Mouse (Mus musculus): ENCODE data around the gene Ttc4.

Gene Ttc4

DNA sequence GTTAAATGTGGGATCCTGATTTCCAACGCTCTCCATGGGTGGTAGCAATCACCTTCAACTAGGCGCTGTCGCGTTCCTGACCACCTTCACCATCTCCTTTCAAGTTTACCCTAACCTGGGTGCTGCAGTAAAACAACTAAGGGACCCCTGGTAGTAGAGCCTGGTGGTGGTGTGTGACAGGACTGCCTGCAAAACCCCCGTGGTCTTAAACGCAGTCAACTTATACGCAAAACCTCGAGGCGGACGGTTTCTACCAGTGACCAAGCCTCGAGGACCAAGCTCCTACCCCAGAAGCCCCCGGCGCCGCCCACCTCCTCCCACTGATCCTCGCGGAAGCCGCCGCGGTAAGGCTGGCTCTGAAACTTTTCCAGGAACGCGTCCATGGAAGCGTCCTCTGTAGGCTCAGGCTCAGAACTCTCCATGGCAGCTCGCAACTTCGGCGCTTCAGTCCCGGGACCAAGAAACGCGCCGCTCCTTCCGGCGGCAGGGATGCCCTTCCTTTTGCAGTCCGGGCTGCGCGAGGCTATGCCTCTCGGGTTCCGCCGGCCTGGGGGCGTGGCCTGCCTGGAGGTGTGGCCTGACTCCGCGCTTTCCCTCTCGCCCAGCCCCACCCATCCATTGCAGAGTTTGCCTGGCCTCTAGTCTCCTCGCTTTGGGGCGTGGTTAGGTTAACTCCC, at the start of gene Ttc4:
TSS of gene Ttc4 (minus strand) at position 503 of the 677 bp plus-strand sequence.
- peak; percentile 79 to 90 for DNase-seq (ENCODE audit: low spot score in 2 of 2)

DNA sequence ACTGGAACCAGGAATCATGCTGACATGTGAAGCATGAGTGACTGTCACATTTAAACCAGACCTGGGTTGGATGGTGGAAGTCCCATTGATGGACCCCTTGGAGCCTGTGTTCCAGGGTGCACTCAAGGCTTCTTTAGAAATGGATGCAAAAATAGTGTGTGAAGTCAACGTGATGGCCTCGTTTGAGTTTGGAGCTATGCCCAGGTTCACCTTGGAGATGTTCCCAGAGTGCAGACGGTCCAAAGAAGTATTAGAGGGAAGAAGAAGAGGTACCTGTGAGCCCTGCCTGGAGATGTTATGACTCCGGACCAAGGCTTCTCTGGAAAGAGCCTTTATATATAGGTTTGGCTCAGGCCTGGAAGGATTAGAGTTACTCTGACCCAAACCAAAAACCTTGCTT, 41.9 kb upstream of the Ttc4 start:
- DNase-seq (ENCODE audit: low spot score in 2 of 2), result no peak

- no peak for DNase-seq (ENCODE audit: low spot score in 2 of 2)
Measured at GRCm38 (mm10) chr4:106713622-106714021, 34.9 kb upstream of the Ttc4 start.

GRCm38 (mm10) chr4:106708408-106708807, 29.7 kb upstream of the Ttc4 start:
- DNase-seq (ENCODE audit: low spot score in 2 of 2), result peak; percentile 87 to 91

- no peak for DNase-seq (ENCODE audit: low spot score in 2 of 2)
Measured at GRCm38 (mm10) chr4:106707957-106708356, 29.2 kb upstream of the Ttc4 start.

DNA sequence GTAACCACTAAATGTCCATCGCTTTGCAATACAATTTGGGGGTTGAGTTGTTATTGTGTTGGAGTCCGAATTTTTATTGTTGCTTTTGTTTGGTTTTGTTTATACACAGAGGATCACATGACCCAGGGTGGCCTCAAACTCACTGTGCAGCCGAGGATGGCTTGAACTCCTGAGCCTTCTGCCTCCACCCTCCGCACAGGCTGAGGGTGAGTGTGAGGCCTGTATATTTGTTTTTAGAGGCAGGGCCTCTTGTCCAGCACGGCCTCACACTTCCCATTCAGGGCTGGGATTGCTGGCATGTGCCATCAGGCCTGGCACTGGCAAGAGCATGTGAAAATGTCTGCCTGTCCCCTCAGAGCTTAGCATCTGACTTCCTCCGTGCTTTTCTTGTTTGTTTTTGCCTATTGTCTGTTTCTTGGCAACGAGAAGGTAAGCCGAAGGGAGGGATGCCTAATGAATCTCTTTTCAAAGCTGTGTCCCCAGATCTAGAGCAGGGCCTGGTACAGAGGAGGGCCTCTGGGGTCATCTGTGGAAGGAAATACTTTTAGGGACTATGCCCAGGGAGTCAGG, 26.4 kb upstream of the Ttc4 start:
- DNase-seq (ENCODE audit: low spot score in 2 of 2), result no peak

DNA sequence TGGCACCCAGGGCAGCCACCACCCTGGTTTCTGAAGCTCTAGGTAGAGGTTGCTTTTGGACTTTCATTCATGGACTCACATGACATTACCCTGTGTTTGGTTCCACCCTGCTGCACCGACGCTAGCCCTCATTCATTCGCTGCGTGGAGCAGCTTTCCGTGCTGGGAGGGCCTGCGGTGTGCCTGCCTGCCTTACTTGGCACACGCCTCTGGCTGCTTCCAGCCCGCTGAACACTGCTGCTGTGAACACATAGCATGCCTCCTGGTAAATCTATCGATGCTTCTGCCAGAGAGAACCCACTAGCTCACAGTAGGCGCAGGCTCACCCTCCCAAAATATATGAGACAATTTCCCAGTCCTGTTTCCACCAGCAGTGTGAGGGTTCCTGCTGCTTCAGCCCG, 25.7 kb upstream of the Ttc4 start:
- DNase-seq (ENCODE audit: low spot score in 2 of 2), result peak in 1 of 2 experiments; percentile 57

DNA sequence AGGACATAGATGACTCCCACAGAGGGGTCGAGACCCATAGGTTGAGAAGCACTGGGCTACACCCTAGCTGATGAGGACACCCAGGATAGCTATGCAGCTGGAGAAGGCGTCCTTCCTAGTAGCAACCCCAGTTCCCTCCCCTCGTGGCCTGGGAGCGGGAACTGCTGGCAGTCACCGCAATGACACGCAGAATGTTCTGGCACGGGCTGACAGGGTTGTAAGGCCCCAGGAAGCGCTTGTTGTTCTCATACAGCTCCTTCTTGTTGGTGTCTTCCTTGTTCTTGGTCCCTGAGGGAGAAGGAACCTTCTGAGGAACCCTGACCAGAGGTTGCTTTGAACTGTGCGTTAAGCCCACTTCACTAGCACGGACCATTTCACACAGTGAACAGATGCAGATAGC, 25.2 kb upstream of the Ttc4 start:
- no peak for DNase-seq (ENCODE audit: low spot score in 2 of 2)

GRCm38 (mm10) chr4:106700798-106701197, 22.1 kb upstream of the Ttc4 start:
- DNase-seq (ENCODE audit: low spot score in 2 of 2), result no peak

GRCm38 (mm10) chr4:106699989-106700388, 21.2 kb upstream of the Ttc4 start:
- no peak for DNase-seq (ENCODE audit: low spot score in 2 of 2)

GRCm38 (mm10) chr4:106693841-106694430, 15.2 kb upstream of the Ttc4 start:
- DNase-seq (ENCODE audit: low spot score in 2 of 2), result no peak

GRCm38 (mm10) chr4:106688636-106689296, 10.0 kb upstream of the Ttc4 start:
- DNase-seq (ENCODE audit: low spot score in 2 of 2), result no peak

- no peak for DNase-seq (ENCODE audit: low spot score in 2 of 2)
Measured at GRCm38 (mm10) chr4:106680955-106681354, 2.2 kb upstream of the Ttc4 start.

- no peak for DNase-seq (ENCODE audit: low spot score in 2 of 2)
Measured at GRCm38 (mm10) chr4:106679152-106679551, 408 bp upstream of the Ttc4 start.

- no peak for DNase-seq (ENCODE audit: low spot score in 2 of 2)
Measured at GRCm38 (mm10) chr4:106676749-106677148, 2.0 kb downstream of the Ttc4 start.

- no peak for DNase-seq (ENCODE audit: low spot score in 2 of 2)
Measured at GRCm38 (mm10) chr4:106666546-106666945, 12.2 kb downstream of the Ttc4 start.

DNA sequence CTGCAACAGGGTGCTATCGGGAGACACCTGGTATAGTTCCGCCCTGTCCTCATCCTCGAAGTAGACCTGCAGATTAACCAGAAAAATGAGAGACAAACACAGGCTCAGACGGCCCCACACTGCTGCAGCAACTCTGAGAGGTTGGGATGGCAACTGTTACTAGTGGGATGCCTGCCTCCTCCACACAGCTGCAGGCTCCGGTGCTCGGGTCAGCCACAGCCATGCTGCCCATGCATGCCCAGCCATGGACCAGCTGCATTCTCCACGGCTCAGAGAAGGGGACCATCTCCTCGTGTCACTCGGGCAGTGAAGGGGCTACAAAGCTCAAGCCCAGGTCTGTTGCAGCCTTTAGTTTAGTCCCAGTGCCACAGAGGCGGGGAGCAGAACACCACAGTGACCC, 13.1 kb downstream of the Ttc4 start:
- no peak for DNase-seq (ENCODE audit: low spot score in 2 of 2)

DNA sequence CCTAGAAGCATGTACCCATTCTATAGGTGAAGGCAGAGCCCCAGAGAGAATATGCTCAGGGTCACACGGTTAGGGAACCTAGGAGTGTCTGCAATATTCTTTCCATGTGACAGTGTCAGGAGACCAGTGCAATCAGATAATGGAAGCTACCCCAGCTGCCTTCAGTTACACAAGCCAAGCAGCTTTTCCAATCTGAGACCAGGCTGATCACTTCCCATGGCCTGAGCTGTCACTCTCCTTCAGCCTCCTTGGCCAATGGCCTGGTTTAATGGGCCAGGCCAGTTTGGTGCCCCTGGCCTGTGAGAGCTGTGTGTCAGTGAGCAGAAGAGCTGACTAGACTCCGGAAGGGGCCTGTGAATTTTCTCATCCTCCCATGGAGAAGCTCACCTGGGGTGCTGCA, 13.5 kb downstream of the Ttc4 start:
- DNase-seq (ENCODE audit: low spot score in 2 of 2), result no peak

- no peak for DNase-seq (ENCODE audit: low spot score in 2 of 2)
Measured at GRCm38 (mm10) chr4:106664697-106665096, 14.0 kb downstream of the Ttc4 start.

GRCm38 (mm10) chr4:106663956-106664470, 14.7 kb downstream of the Ttc4 start:
- no peak for DNase-seq (ENCODE audit: low spot score in 2 of 2)

GRCm38 (mm10) chr4:106655681-106656080, 23.1 kb downstream of the Ttc4 start:
- DNase-seq (ENCODE audit: low spot score in 2 of 2), result no peak

DNA sequence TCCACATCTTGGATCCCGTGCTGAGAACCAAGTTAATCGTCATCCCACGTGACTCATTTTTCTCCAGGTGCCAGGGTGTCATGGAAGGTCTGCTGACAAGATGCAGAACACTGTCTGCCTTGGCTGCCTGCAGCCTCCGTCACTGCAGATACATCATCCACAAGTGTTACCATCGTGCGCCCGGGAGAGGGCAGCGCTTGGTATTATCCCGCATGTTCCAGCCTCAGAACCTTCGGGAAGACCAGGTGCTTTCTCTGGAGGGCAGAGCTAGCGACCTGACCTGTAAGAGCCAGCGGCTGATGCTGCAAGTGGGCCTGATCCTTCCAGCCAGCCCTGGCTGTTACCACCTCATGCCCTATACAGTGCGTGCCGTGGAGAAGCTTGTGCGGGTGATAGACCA, 25.7 kb downstream of the Ttc4 start:
- no peak for DNase-seq (ENCODE audit: low spot score in 2 of 2)

DNA sequence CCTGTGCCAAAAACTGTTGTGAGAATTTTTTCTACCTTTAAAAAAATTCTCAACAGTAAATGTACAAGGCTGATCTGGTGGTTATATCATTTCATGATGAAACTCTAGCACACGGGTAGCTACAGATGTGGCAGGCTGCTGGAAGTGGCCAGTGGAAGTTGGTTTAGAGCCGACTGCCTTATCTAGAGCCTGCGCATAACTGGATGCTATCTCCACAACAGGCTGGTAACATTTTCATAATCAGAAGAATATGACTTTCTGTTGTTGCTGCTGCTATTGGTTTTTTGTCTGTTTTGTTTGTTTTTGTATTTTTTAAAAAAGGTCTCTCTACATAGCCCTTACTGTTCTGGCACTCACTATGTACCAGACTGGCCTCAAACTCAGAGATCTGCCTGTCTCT, 26.2 kb downstream of the Ttc4 start:
- no peak for DNase-seq (ENCODE audit: low spot score in 2 of 2)

All from cerebellum, postnatal 4 days (tissue).